Mouse (Mus musculus): Measurements from ENCODE around the gene Sf3a1.

GRCm38 (mm10) chr11:4190677-4191076 lies 30.5 kb downstream of the Sf3a1 start:
- TF ChIP-seq CTCF (IDR thresholded peaks at IDR 0.05): no peak
- no peak for TF ChIP-seq EP300 (IDR thresholded peaks at IDR 0.05)

Data from lung, postnatal 0 days (tissue).